Mouse (Mus musculus): Measurements from ENCODE around the gene Nupl1. TPM values are rescaled to one million over a fixed set of nuclear protein-coding genes. Genes with fewer than 3 reads are reported as not detected.

The Nupl1 gene
- total and polyA plus RNA-seq, 3 experiments, result not detected

- no peak for TF ChIP-seq SIN3A (IDR thresholded peaks at IDR 0.05; ENCODE audit: low read length)
- no peak overlapping the region for H3K27ac ChIP-seq (ENCODE audit: insufficient read depth, low read depth)
- H3K4me3 ChIP-seq (replicated peaks in 1 of 3; ENCODE audit: low read depth in 2 of 3, low read length in 2 of 3, poor library complexity in 1 of 3), result no peak overlapping the region
- no peak overlapping the region for H3K9ac ChIP-seq (ENCODE audit: insufficient read depth, low read depth)
- no peaks in the 10 kb centered on the region for H3K27me3 ChIP-seq (replicated peaks)
- no peaks in the 10 kb centered on the region for H3K36me3 ChIP-seq (replicated peaks in 1 of 2; ENCODE audit: control insufficient read depth in 1 of 2, insufficient read depth in 1 of 2, low read length in 1 of 2)
- DNase-seq (ENCODE audit: extremely low read depth), result no peak
- dilution Hi-C loops (cut with MboI; ENCODE audit: extremely low pct_ligation_motif_present, extremely low pct_unique_long_range_greater_than_20kb, low sequenced_read_pairs), result no loop called here
- no peak overlapping the region for H3K4me2 ChIP-seq (ENCODE audit: insufficient read depth, low read depth, poor library complexity, severe bottlenecking)
- H3K79me2 ChIP-seq (replicated peaks; ENCODE audit: control insufficient read depth, extremely low read depth, insufficient read depth, poor library complexity, severe bottlenecking), result no peaks in the 10 kb centered on the region
- in situ Hi-C loops (cut with MboI; ENCODE audit: low pct_ligation_motif_present, low pct_unique_long_range_greater_than_20kb, low sequenced_read_pairs), result no loop called here
- peaks cover 0 to 4% of the 10 kb centered on the region in 2 experiments; a peak in 2 of 4 replicates for H3K4me1 ChIP-seq (ENCODE audit: control insufficient read depth in 1 of 2, insufficient read depth in 2 of 2)
- H3K9me3 ChIP-seq (replicated peaks; ENCODE audit: low read length), result no peaks in the 10 kb centered on the region
Observed at GRCm38 (mm10) chr14:60209166-60209565, 42.1 kb downstream of the Nupl1 start.

GRCm38 (mm10) chr14:60204993-60205392, 46.2 kb downstream of the Nupl1 start:
- H3K27ac ChIP-seq (ENCODE audit: insufficient read depth, low read depth), result no peak overlapping the region
- H3K4me2 ChIP-seq (ENCODE audit: insufficient read depth, low read depth, poor library complexity, severe bottlenecking), result no peak overlapping the region
- no peak for DNase-seq (ENCODE audit: extremely low read depth)
- no peaks in the 10 kb centered on the region for H3K27me3 ChIP-seq (replicated peaks)
- TF ChIP-seq CHD2 (IDR thresholded peaks at IDR 0.05; ENCODE audit: low read length) (no peak), SMC3 (IDR thresholded peaks at IDR 0.05; ENCODE audit: low read depth, low read length) (no peak), BHLHE40 (IDR thresholded peaks at IDR 0.05; ENCODE audit: low read depth, low read length) (no peak), USF2 (conservative IDR thresholded peaks at IDR 0.05; ENCODE audit: low read depth, low read length) (no peak), ELF1 (IDR thresholded peaks at IDR 0.05; ENCODE audit: low read depth, low read length) (no peak)
- in situ Hi-C loops (cut with MboI; ENCODE audit: low pct_ligation_motif_present, low pct_unique_long_range_greater_than_20kb, low sequenced_read_pairs), result no loop called here
- no peaks in the 10 kb centered on the region for H3K36me3 ChIP-seq (replicated peaks in 1 of 2; ENCODE audit: control insufficient read depth in 1 of 2, insufficient read depth in 1 of 2, low read length in 1 of 2)
- H3K4me3 ChIP-seq (replicated peaks in 1 of 3; ENCODE audit: low read depth in 2 of 3, low read length in 2 of 3, poor library complexity in 1 of 3), result no peak overlapping the region
- H3K4me1 ChIP-seq (ENCODE audit: control insufficient read depth in 1 of 2, insufficient read depth in 2 of 2), result peaks cover 0 to 4% of the 10 kb centered on the region in 2 experiments; a peak in 2 of 4 replicates
- no peak overlapping the region for H3K9ac ChIP-seq (ENCODE audit: insufficient read depth, low read depth)
- no peaks in the 10 kb centered on the region for H3K9me3 ChIP-seq (replicated peaks; ENCODE audit: low read length)
- dilution Hi-C loops (cut with MboI; ENCODE audit: extremely low pct_ligation_motif_present, extremely low pct_unique_long_range_greater_than_20kb, low sequenced_read_pairs), result no loop called here
- no peaks in the 10 kb centered on the region for H3K79me2 ChIP-seq (replicated peaks; ENCODE audit: control insufficient read depth, extremely low read depth, insufficient read depth, poor library complexity, severe bottlenecking)

GRCm38 (mm10) chr14:60196884-60197283, 54.3 kb downstream of the Nupl1 start, which contains the start of gene Atp8a2:
Atp8a2 (minus strand) TSS chr14:60197179.
- in situ Hi-C loops (cut with MboI; ENCODE audit: low pct_ligation_motif_present, low pct_unique_long_range_greater_than_20kb, low sequenced_read_pairs) (loop anchor here (10.0 kb wide), 1 partner anchor 92 kb away; no protein-coding TSS in a partner anchor), dilution Hi-C loops (cut with MboI; ENCODE audit: extremely low pct_ligation_motif_present, extremely low pct_unique_long_range_greater_than_20kb, low sequenced_read_pairs) (no loop called here)
- TF ChIP-seq NRF1 (IDR thresholded peaks at IDR 0.05; ENCODE audit: low read depth, low read length) (no peak), BHLHE40 (IDR thresholded peaks at IDR 0.05; ENCODE audit: low read depth, low read length) (no peak), RAD21 (IDR thresholded peaks at IDR 0.05; ENCODE audit: low read depth, low read length) (no peak), KAT2A (IDR thresholded peaks at IDR 0.05; ENCODE audit: insufficient replicate concordance, low read length) (no peak), EP300 (IDR thresholded peaks at IDR 0.05; ENCODE audit: low read length) (no peak), ZKSCAN1 (IDR thresholded peaks at IDR 0.05; ENCODE audit: borderline replicate concordance, low read depth, low read length) (no peak), MAFK (IDR thresholded peaks at IDR 0.05; ENCODE audit: insufficient replicate concordance, low read length) (no peak), ETS1 (conservative IDR thresholded peaks at IDR 0.05; ENCODE audit: low read depth, low read length) (no peak), ELF1 (IDR thresholded peaks at IDR 0.05; ENCODE audit: low read depth, low read length) (no peak), ZC3H11A (IDR thresholded peaks at IDR 0.05; ENCODE audit: low read depth, low read length) (no peak), NELFE (IDR thresholded peaks at IDR 0.05; ENCODE audit: low read depth, low read length) (no peak)
- H3K4me2 ChIP-seq (ENCODE audit: insufficient read depth, low read depth, poor library complexity, severe bottlenecking), result no peak within 1 kb of the TSS
- H3K4me1 ChIP-seq (ENCODE audit: control insufficient read depth in 1 of 2, insufficient read depth in 2 of 2), result no peaks in the 10 kb centered on the region
- no peak for DNase-seq (ENCODE audit: extremely low read depth)
- no peaks in the 10 kb centered on the region for H3K27me3 ChIP-seq (replicated peaks)
- H3K36me3 ChIP-seq (replicated peaks in 1 of 2; ENCODE audit: control insufficient read depth in 1 of 2, insufficient read depth in 1 of 2, low read length in 1 of 2), result no peaks in the 10 kb centered on the region
- no peak within 1 kb of the TSS for H3K4me3 ChIP-seq (replicated peaks in 1 of 3; ENCODE audit: low read depth in 2 of 3, low read length in 2 of 3, poor library complexity in 1 of 3)
- no peak within 1 kb of the TSS for H3K9ac ChIP-seq (ENCODE audit: insufficient read depth, low read depth)
- no peaks in the 10 kb centered on the region for H3K9me3 ChIP-seq (replicated peaks; ENCODE audit: low read length)
- H3K79me2 ChIP-seq (replicated peaks; ENCODE audit: control insufficient read depth, extremely low read depth, insufficient read depth, poor library complexity, severe bottlenecking), result no peaks in the 10 kb centered on the region
- H3K27ac ChIP-seq (ENCODE audit: insufficient read depth, low read depth), result no peak within 1 kb of the TSS
